ENCODE assay signal across 9 mouse cellular contexts in genomic region chr9:108304716-108305115, GRCm38 (mm10). TPM values are rescaled to one million over a fixed set of nuclear protein-coding genes. Genes with fewer than 3 reads are reported as not detected.
A peak's percentile ranks its signal among the peaks of the same experiment; 100 is the strongest.
DNase-seq lines count a peak whose midpoint lies in the region; ATAC-seq and TF ChIP-seq lines count a peak whose summit lies in the region.
"Had no signal": no experiment of that assay in that cellular context is flagged by ENCODE, and none has a peak within 500 bp of the region (broad histone marks: within the 10 kb centered on the region; RNA-seq: fewer than 3 reads in every experiment).

No protein-coding gene starts in this region.

- 84% methylated on average over 4 of the region's 4 CpGs for WGBS in forebrain, embryonic 11.5 days
- WGBS in limb, embryonic 10.5 days, result 88% methylated on average over 4 of the region's 4 CpGs
- WGBS in neural tube, embryonic 14.5 days, result 94% methylated on average over 4 of the region's 4 CpGs

- peak overlapping the region; percentile 90 for H3K4me2 ChIP-seq in forebrain, embryonic 11.5 days (ENCODE audit: low read depth, low read length, severe bottlenecking)
- peak overlapping the region; percentile 73 for H3K4me2 ChIP-seq in neural tube, embryonic 14.5 days (ENCODE audit: low read depth, low read length)

- H3K9me3 ChIP-seq in forebrain, embryonic 11.5 days (ENCODE audit: control insufficient read depth, low read length), result no peaks in the 10 kb centered on the region
- no peaks in the 10 kb centered on the region for H3K9me3 ChIP-seq in limb, embryonic 10.5 days (replicated peaks)
- H3K9me3 ChIP-seq in neural tube, embryonic 14.5 days (ENCODE audit: control insufficient read depth, low read length), result no peaks in the 10 kb centered on the region

- H3K27me3 ChIP-seq in forebrain, embryonic 11.5 days (ENCODE audit: control insufficient read depth, insufficient read depth, low read length), result no peaks in the 10 kb centered on the region
- no peaks in the 10 kb centered on the region for H3K27me3 ChIP-seq in limb, embryonic 10.5 days (ENCODE audit: low read depth, poor library complexity, severe bottlenecking)
- no peaks in the 10 kb centered on the region for H3K27me3 ChIP-seq in neural tube, embryonic 14.5 days (ENCODE audit: control insufficient read depth, insufficient read depth, low read length)
- H3K27me3 ChIP-seq: Patski had no signal

- H3K27ac ChIP-seq in left cerebral cortex, adult 2 months, result no peak overlapping the region; the same call in 1 of the 2 replicates
- no peak overlapping the region for H3K27ac ChIP-seq in forebrain, embryonic 11.5 days (ENCODE audit: low read depth, low read length)
- no peak overlapping the region for H3K27ac ChIP-seq in limb, embryonic 10.5 days
- H3K27ac ChIP-seq in neural tube, embryonic 14.5 days (ENCODE audit: low read depth, low read length), result no peak overlapping the region

- peaks cover 3% of the 10 kb centered on the region; the same call in 1 of the 2 replicates for H3K4me1 ChIP-seq in forebrain, embryonic 11.5 days (replicated peaks; ENCODE audit: control insufficient read depth, insufficient read depth, low read length)
- H3K4me1 ChIP-seq in limb, embryonic 10.5 days, result peaks cover 25% of the 10 kb centered on the region
- H3K4me1 ChIP-seq in neural tube, embryonic 14.5 days (ENCODE audit: control insufficient read depth, insufficient read depth, low read length), result peaks cover 28% of the 10 kb centered on the region

- TF ChIP-seq CTCF in left cerebral cortex, adult 2 months (IDR thresholded peaks at IDR 0.05), result no peak

- peak overlapping the region; percentile 85 for H3K9ac ChIP-seq in forebrain, embryonic 11.5 days (ENCODE audit: low read length)
- H3K9ac ChIP-seq in neural tube, embryonic 14.5 days (replicated peaks; ENCODE audit: low read depth, low read length), result peak overlapping the region; percentile 62

- intact Hi-C loops in left cerebral cortex, adult 2 months (cut with DNase I), result no loop called here

- ATAC-seq in forebrain, embryonic 11.5 days (replicated peaks; ENCODE audit: low FRiP score), result no peak
- ATAC-seq in neural tube, embryonic 14.5 days (ENCODE audit: low read depth), result no peak
- ATAC-seq in granulocyte monocyte progenitor cell, adult 5-6 weeks (replicated peaks; ENCODE audit: poor library complexity, severe bottlenecking), result no peak
- no peak for ATAC-seq in activated CD4-positive, CD25-positive, alpha-beta regulatory T cell, adult 4 months
- ATAC-seq: Patski had no signal

- H3K36me3 ChIP-seq in forebrain, embryonic 11.5 days (ENCODE audit: control insufficient read depth, insufficient read depth, low read length), result no peaks in the 10 kb centered on the region; the same call in 1 of the 2 replicates
- H3K36me3 ChIP-seq in limb, embryonic 10.5 days, result peaks cover 45% of the 10 kb centered on the region
- H3K36me3 ChIP-seq in neural tube, embryonic 14.5 days (ENCODE audit: control insufficient read depth, insufficient read depth, low read length), result peaks cover 21% of the 10 kb centered on the region

- DNase-seq in left cerebral cortex, adult 2 months (ENCODE audit: extremely low spot score in 1 of 2, low spot score in 2 of 2), result no peak
- no peak for DNase-seq in left cerebral cortex, adult 9 months (ENCODE audit: low spot score in 2 of 2)
- DNase-seq in forebrain, embryonic 11.5 days (ENCODE audit: low spot score), result no peak
- DNase-seq in limb, embryonic 10.5 days (ENCODE audit: low spot score), result no peak
- DNase-seq in thymus, postnatal 0 days (ENCODE audit: low spot score), result no peak

- H3K4me3 ChIP-seq in left cerebral cortex, adult 2 months, result peak overlapping the region; percentile 87
- peak overlapping the region; percentile 90 for H3K4me3 ChIP-seq in forebrain, embryonic 11.5 days (ENCODE audit: low read depth, low read length)
- peak overlapping the region; percentile 96 for H3K4me3 ChIP-seq in limb, embryonic 10.5 days
- H3K4me3 ChIP-seq in neural tube, embryonic 14.5 days (ENCODE audit: low read depth, low read length), result peak overlapping the region; percentile 90

RNA-seq across cellular contexts. Expression of gene Rhoa, which starts 1.2 kb away (rescaled TPM):
- total RNA-seq in left cerebral cortex, adult 2 months (2021), result 100 to 1,000 TPM; 154 to 159 TPM
- 298 and 303 TPM in 2 replicates for polyA plus RNA-seq in forebrain, embryonic 11.5 days (2014; fragmentation: Nextera tagmentation; extraction: Ambion mirVana)
- polyA plus RNA-seq in limb, embryonic 10.5 days (2016; fragmentation: Nextera tagmentation; extraction: Ambion mirVana), result 246 and 250 TPM in 2 replicates
- polyA plus RNA-seq in neural tube, embryonic 14.5 days (2014; fragmentation: Nextera tagmentation; extraction: Ambion mirVana), result 151 and 173 TPM in 2 replicates
- 256 and 296 TPM in 2 replicates for total RNA-seq in granulocyte monocyte progenitor cell, adult 5-6 weeks (2014; fragmentation: Nextera tagmentation)
- total RNA-seq in granulocyte monocyte progenitor cell, adult 5-6 weeks (2017), result 242 and 247 TPM in 2 replicates
- 100 to 1,000 TPM; 294 to 378 TPM for polyA plus RNA-seq in activated CD4-positive, CD25-positive, alpha-beta regulatory T cell, adult 4 months (2017; shearing (Covaris generic))
- 517 and 543 TPM in 2 replicates for polyA plus RNA-seq in thymus, postnatal 0 days (2015; fragmentation: Nextera tagmentation; extraction: Ambion mirVana)

RNA-seq across cellular contexts. Expression of gene Tcta, which starts 1.2 kb away (rescaled TPM):
- total RNA-seq in left cerebral cortex, adult 2 months (2021), result 10 to 100 TPM; 29.3 to 35.4 TPM
- polyA plus RNA-seq in forebrain, embryonic 11.5 days (2014; fragmentation: Nextera tagmentation; extraction: Ambion mirVana), result 20.8 and 25.5 TPM in 2 replicates
- polyA plus RNA-seq in limb, embryonic 10.5 days (2016; fragmentation: Nextera tagmentation; extraction: Ambion mirVana), result 9.2 and 11.5 TPM in 2 replicates
- polyA plus RNA-seq in neural tube, embryonic 14.5 days (2014; fragmentation: Nextera tagmentation; extraction: Ambion mirVana), result 55.2 and 60.8 TPM in 2 replicates
- 13.7 and 16.6 TPM in 2 replicates for total RNA-seq in granulocyte monocyte progenitor cell, adult 5-6 weeks (2014; fragmentation: Nextera tagmentation)
- total RNA-seq in granulocyte monocyte progenitor cell, adult 5-6 weeks (2017), result 4.1 and 6.7 TPM in 2 replicates
- polyA plus RNA-seq in activated CD4-positive, CD25-positive, alpha-beta regulatory T cell, adult 4 months (2017; shearing (Covaris generic)), result 10 to 100 TPM in 1 of 2 experiments, 1 to 10 TPM in 1; 9.7 to 13.5 TPM
- 41.6 and 45.7 TPM in 2 replicates for polyA plus RNA-seq in thymus, postnatal 0 days (2015; fragmentation: Nextera tagmentation; extraction: Ambion mirVana)

RNA-seq across cellular contexts. Expression of gene Amt, which starts 8.1 kb away (rescaled TPM):
- total RNA-seq in left cerebral cortex, adult 2 months (2021), result 10 to 100 TPM; 32.1 to 38.0 TPM
- 25.1 and 25.9 TPM in 2 replicates for polyA plus RNA-seq in forebrain, embryonic 11.5 days (2014; fragmentation: Nextera tagmentation; extraction: Ambion mirVana)
- 23.1 and 24.8 TPM in 2 replicates for polyA plus RNA-seq in limb, embryonic 10.5 days (2016; fragmentation: Nextera tagmentation; extraction: Ambion mirVana)
- 24.7 and 27.9 TPM in 2 replicates for polyA plus RNA-seq in neural tube, embryonic 14.5 days (2014; fragmentation: Nextera tagmentation; extraction: Ambion mirVana)
- total RNA-seq in granulocyte monocyte progenitor cell, adult 5-6 weeks (2014; fragmentation: Nextera tagmentation), result 0.19 and 0.70 TPM in 2 replicates
- 1.8 TPM in 1 of 2 replicates, not detected in the other for total RNA-seq in granulocyte monocyte progenitor cell, adult 5-6 weeks (2017)
- under 1 TPM; 0.29 to 0.58 TPM for polyA plus RNA-seq in activated CD4-positive, CD25-positive, alpha-beta regulatory T cell, adult 4 months (2017; shearing (Covaris generic))
- polyA plus RNA-seq in thymus, postnatal 0 days (2015; fragmentation: Nextera tagmentation; extraction: Ambion mirVana), result 1.1 and 1.8 TPM in 2 replicates

RNA-seq across cellular contexts. Expression of gene Nicn1, which starts 14.5 kb away (rescaled TPM):
- total RNA-seq in left cerebral cortex, adult 2 months (2021), result 100 to 1,000 TPM; 122 to 130 TPM
- 46.8 and 61.8 TPM in 2 replicates for polyA plus RNA-seq in forebrain, embryonic 11.5 days (2014; fragmentation: Nextera tagmentation; extraction: Ambion mirVana)
- polyA plus RNA-seq in limb, embryonic 10.5 days (2016; fragmentation: Nextera tagmentation; extraction: Ambion mirVana), result 32.9 and 35.8 TPM in 2 replicates
- polyA plus RNA-seq in neural tube, embryonic 14.5 days (2014; fragmentation: Nextera tagmentation; extraction: Ambion mirVana), result 130 and 165 TPM in 2 replicates
- total RNA-seq in granulocyte monocyte progenitor cell, adult 5-6 weeks (2014; fragmentation: Nextera tagmentation), result 8.7 and 9.8 TPM in 2 replicates
- 5.2 and 10.7 TPM in 2 replicates for total RNA-seq in granulocyte monocyte progenitor cell, adult 5-6 weeks (2017)
- 1 to 10 TPM; 2.8 to 3.0 TPM for polyA plus RNA-seq in activated CD4-positive, CD25-positive, alpha-beta regulatory T cell, adult 4 months (2017; shearing (Covaris generic))
- polyA plus RNA-seq in thymus, postnatal 0 days (2015; fragmentation: Nextera tagmentation; extraction: Ambion mirVana), result 8.2 and 12.4 TPM in 2 replicates

RNA-seq across cellular contexts. Expression of gene Gpx1, which starts 34.0 kb away (rescaled TPM):
- 10 to 100 TPM; 90.0 to 94.1 TPM for total RNA-seq in left cerebral cortex, adult 2 months (2021)
- 740 and 778 TPM in 2 replicates for polyA plus RNA-seq in forebrain, embryonic 11.5 days (2014; fragmentation: Nextera tagmentation; extraction: Ambion mirVana)
- polyA plus RNA-seq in limb, embryonic 10.5 days (2016; fragmentation: Nextera tagmentation; extraction: Ambion mirVana), result 824 and 909 TPM in 2 replicates
- 463 and 504 TPM in 2 replicates for polyA plus RNA-seq in neural tube, embryonic 14.5 days (2014; fragmentation: Nextera tagmentation; extraction: Ambion mirVana)
- 2,602 and 2,684 TPM in 2 replicates for total RNA-seq in granulocyte monocyte progenitor cell, adult 5-6 weeks (2014; fragmentation: Nextera tagmentation)
- total RNA-seq in granulocyte monocyte progenitor cell, adult 5-6 weeks (2017), result 1,938 and 2,180 TPM in 2 replicates
- 100 to 1,000 TPM; 573 to 811 TPM for polyA plus RNA-seq in activated CD4-positive, CD25-positive, alpha-beta regulatory T cell, adult 4 months (2017; shearing (Covaris generic))
- 862 and 915 TPM in 2 replicates for polyA plus RNA-seq in thymus, postnatal 0 days (2015; fragmentation: Nextera tagmentation; extraction: Ambion mirVana)
